Mouse (Mus musculus): ENCODE results near the gene Kcnv2.
A peak's percentile ranks its signal among the peaks of the same experiment; 100 is the strongest.

The Kcnv2 gene

GRCm38 (mm10) chr19:27322281-27322680 is at the start of gene Kcnv2:
TSS of gene Kcnv2 (plus strand) at chr19:27322588.
- no peak for DNase-seq

- DNase-seq = no peak
These were observed 49.0 kb upstream of the Kcnv2 start for GRCm38 (mm10) chr19:27273385-27273784.

- DNase-seq = no peak
These were observed 48.0 kb upstream of the Kcnv2 start for GRCm38 (mm10) chr19:27274382-27274781.

GRCm38 (mm10) chr19:27279174-27279573 is 43.2 kb upstream of the Kcnv2 start:
- DNase-seq = no peak

- no peak for DNase-seq
These were observed 12.3 kb upstream of the Kcnv2 start for GRCm38 (mm10) chr19:27310039-27310438.

GRCm38 (mm10) chr19:27311311-27311710 is 11.1 kb upstream of the Kcnv2 start:
- DNase-seq = no peak

- DNase-seq = no peak
These were observed 9.9 kb upstream of the Kcnv2 start for GRCm38 (mm10) chr19:27312266-27313079.

GRCm38 (mm10) chr19:27313080-27313413 is 9.3 kb upstream of the Kcnv2 start:
- no peak for DNase-seq

GRCm38 (mm10) chr19:27316313-27317258 is 5.8 kb upstream of the Kcnv2 start:
- no peak for DNase-seq

- DNase-seq = peak; percentile 52
These were observed 5.1 kb upstream of the Kcnv2 start for GRCm38 (mm10) chr19:27317337-27317736.

- DNase-seq = no peak
These were observed 681 bp downstream of the Kcnv2 start for GRCm38 (mm10) chr19:27322911-27323627.

- no peak for DNase-seq
These were observed 3.2 kb downstream of the Kcnv2 start for GRCm38 (mm10) chr19:27325558-27325957.

- no peak for DNase-seq
These were observed 5.2 kb downstream of the Kcnv2 start for GRCm38 (mm10) chr19:27327569-27327968.

- DNase-seq = no peak
These were observed 5.8 kb downstream of the Kcnv2 start for GRCm38 (mm10) chr19:27328166-27328565.

GRCm38 (mm10) chr19:27328644-27329043 is 6.3 kb downstream of the Kcnv2 start:
- no peak for DNase-seq

- DNase-seq = peak; percentile 52
These were observed 9.9 kb downstream of the Kcnv2 start for GRCm38 (mm10) chr19:27332207-27332794.

- no peak for DNase-seq
These were observed 13.9 kb downstream of the Kcnv2 start for GRCm38 (mm10) chr19:27336126-27336917.

- DNase-seq = no peak
These were observed 24.1 kb downstream of the Kcnv2 start for GRCm38 (mm10) chr19:27346501-27346900.

- no peak for DNase-seq
These were observed 29.3 kb downstream of the Kcnv2 start for GRCm38 (mm10) chr19:27351700-27352099.

- no peak for DNase-seq
These were observed 38.0 kb downstream of the Kcnv2 start for GRCm38 (mm10) chr19:27360381-27360780.

- no peak for DNase-seq
These were observed 41.5 kb downstream of the Kcnv2 start for GRCm38 (mm10) chr19:27363891-27364290.

GRCm38 (mm10) chr19:27364521-27364931 is 42.1 kb downstream of the Kcnv2 start:
- DNase-seq = peak; percentile 82

All from embryo, embryonic 11 days (tissue).